Mouse (Mus musculus): ENCODE results near the gene Eloa.

Gene Eloa

GRCm38 (mm10) chr4:135958354-135958753, 63.2 kb downstream of the Eloa start:
- no peak for DNase-seq (ENCODE audit: inconsistent ontology term)

GRCm38 (mm10) chr4:135955886-135956285, 65.7 kb downstream of the Eloa start:
- DNase-seq (ENCODE audit: inconsistent ontology term), result no peak

- DNase-seq (ENCODE audit: inconsistent ontology term), result peak; percentile 37
Measured at GRCm38 (mm10) chr4:135954241-135954640, 67.3 kb downstream of the Eloa start.
